Mouse (Mus musculus): ENCODE results near the gene Mrps23. TPM values are rescaled to one million over a fixed set of nuclear protein-coding genes. Genes with fewer than 3 reads are reported as not detected.
"Not testable (repeated sequence)": the region's sequence is repeated elsewhere in the genome, so short reads cannot be mapped to it uniquely, and the experiment has no call there.

Mrps23 gene
- total RNA-seq, 2 experiments from 2014 or later = 173 to 206 TPM

- no peak for DNase-seq (ENCODE audit: low spot score in 2 of 2)
These were observed 593 bp downstream of the Mrps23 start for GRCm38 (mm10) chr11:88204593-88205368.

- not testable (repeated sequence) for DNase-seq (ENCODE audit: low spot score in 2 of 2)
These were observed 2.4 kb downstream of the Mrps23 start for GRCm38 (mm10) chr11:88206576-88206975.

GRCm38 (mm10) chr11:88207697-88208096 is 3.5 kb downstream of the Mrps23 start:
- DNase-seq (ENCODE audit: low spot score in 2 of 2) = no peak

- DNase-seq (ENCODE audit: low spot score in 2 of 2) = no peak
These were observed 7.8 kb downstream of the Mrps23 start for GRCm38 (mm10) chr11:88211824-88212582.

- DNase-seq (ENCODE audit: low spot score in 2 of 2) = no peak
These were observed 9.6 kb downstream of the Mrps23 start for GRCm38 (mm10) chr11:88213757-88214156.

- peak; percentile 42 to 48 for DNase-seq (ENCODE audit: low spot score in 2 of 2)
These were observed 11.0 kb downstream of the Mrps23 start for GRCm38 (mm10) chr11:88214881-88215831.

GRCm38 (mm10) chr11:88216231-88216685 is 12.1 kb downstream of the Mrps23 start:
- peak; percentile 62 to 71 for DNase-seq (ENCODE audit: low spot score in 2 of 2)

GRCm38 (mm10) chr11:88218155-88218554 is 14.0 kb downstream of the Mrps23 start:
- DNase-seq (ENCODE audit: low spot score in 2 of 2) = no peak

GRCm38 (mm10) chr11:88218586-88218985 is 14.4 kb downstream of the Mrps23 start:
- no peak for DNase-seq (ENCODE audit: low spot score in 2 of 2)

GRCm38 (mm10) chr11:88221929-88222475 is 17.8 kb downstream of the Mrps23 start:
- no peak for DNase-seq (ENCODE audit: low spot score in 2 of 2)

GRCm38 (mm10) chr11:88227001-88227957 is 23.1 kb downstream of the Mrps23 start:
- no peak for DNase-seq (ENCODE audit: low spot score in 2 of 2)

GRCm38 (mm10) chr11:88231213-88231790 is 27.1 kb downstream of the Mrps23 start:
- DNase-seq (ENCODE audit: low spot score in 2 of 2) = no peak

GRCm38 (mm10) chr11:88233528-88234427 is 29.6 kb downstream of the Mrps23 start:
- no peak for DNase-seq (ENCODE audit: low spot score in 2 of 2)

GRCm38 (mm10) chr11:88234789-88235188 is 30.6 kb downstream of the Mrps23 start:
- DNase-seq (ENCODE audit: low spot score in 2 of 2) = no peak

- DNase-seq (ENCODE audit: low spot score in 2 of 2) = peak; percentile 50 to 54
These were observed 31.3 kb downstream of the Mrps23 start for GRCm38 (mm10) chr11:88235221-88236203.

GRCm38 (mm10) chr11:88240275-88240674 is 36.1 kb downstream of the Mrps23 start:
- DNase-seq (ENCODE audit: low spot score in 2 of 2) = no peak

Measured in adrenal gland, adult 18-20 months (tissue).